Mouse (Mus musculus): ENCODE data around the gene Crtc1. TPM values are rescaled to one million over a fixed set of nuclear protein-coding genes. Genes with fewer than 3 reads are reported as not detected.

The Crtc1 gene
- 10 to 100 TPM in 1 of 2 experiments, 1 to 10 TPM in 1; 9.7 to 10.2 TPM for total RNA-seq (2023)

GRCm38 (mm10) chr8:70439055-70439847, at the start of gene Crtc1:
TSS of gene Crtc1 (minus strand) at chr8:70439579.

DNA sequence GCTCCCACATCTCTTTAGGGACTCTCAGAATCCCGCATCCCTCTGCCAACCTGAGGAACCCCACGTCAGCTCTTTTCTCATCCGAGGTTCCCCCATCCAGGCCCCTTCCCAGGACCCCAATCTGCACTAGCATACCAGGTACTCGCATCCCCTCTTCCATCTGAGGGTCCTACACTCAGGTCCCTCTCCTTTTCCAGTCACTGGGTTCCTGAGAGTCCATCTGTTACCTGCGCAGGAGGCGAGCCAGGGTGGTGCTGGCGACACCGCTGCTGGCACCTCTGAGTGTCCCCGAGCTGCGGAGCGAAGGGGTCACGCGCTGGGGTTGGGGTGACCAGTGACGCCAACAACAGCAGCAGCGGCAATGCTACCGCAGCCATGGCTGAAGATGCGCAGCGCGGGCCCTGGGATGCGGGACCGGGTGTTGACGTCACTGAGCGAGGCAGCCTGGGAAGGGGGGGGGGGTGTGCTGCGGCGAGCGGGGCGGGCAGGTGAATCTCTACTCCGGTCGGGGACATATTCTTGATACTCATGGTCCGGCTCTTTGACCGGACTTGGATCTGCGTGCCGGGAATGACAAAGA, 47.7 kb upstream of the Crtc1 start, which contains the start of gene Tmem59l:
Tmem59l (minus strand) TSS at position 418 of the 580 bp plus-strand sequence.

GRCm38 (mm10) chr8:70476333-70477268, 37.2 kb upstream of the Crtc1 start, which contains the start of gene Klhl26:
TSS of gene Klhl26 (minus strand) at chr8:70476968.

GRCm38 (mm10) chr8:70373397-70374317, 65.7 kb downstream of the Crtc1 start, which contains the start of gene Comp:
TSS of gene Comp (plus strand) at chr8:70373558.

DNA sequence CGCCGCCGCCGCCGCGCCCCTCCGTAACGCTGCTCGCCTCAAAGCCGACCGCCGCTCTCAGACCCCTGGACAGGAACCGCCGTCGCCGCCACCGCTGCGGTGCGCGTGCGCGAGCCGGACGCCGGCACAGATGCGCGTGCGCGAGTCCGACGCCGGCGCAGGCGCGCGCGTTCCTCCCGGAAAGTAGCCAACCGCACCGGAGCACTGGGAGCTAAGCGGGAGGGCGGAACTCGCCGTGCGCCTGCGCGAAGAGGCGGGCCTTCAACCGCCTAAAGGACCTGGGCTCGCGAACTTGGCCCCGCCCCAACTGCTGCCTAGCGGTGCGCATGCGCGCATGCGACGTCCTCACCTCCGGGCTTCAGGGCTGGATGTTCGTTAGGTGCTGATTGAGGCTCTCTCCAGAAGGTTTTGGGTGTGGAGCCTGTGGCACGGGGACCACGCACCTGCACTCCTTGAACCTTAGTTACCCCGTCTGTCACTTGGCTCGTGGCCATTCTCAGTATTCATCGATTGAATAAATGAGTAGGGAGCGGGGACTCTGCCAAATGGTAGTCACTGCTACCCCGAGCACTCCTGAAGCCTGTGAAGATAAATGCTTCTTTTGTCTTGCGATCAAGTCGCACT, 86.1 kb downstream of the Crtc1 start, which contains the start of gene Upf1:
Upf1 (minus strand) TSS at position 85 of the 624 bp plus-strand sequence.

Other genes starting within 250 kb of the Crtc1 start
- 1 to 10 TPM; 3.1 to 3.6 TPM for gene Slc25a42, start 227.3 kb downstream of the Crtc1 start, total RNA-seq (2023)
- gene Sugp2, start 205.4 kb downstream of the Crtc1 start, total RNA-seq (2023), result 10 to 100 TPM; 32.9 to 34.4 TPM
- gene Armc6, start 205.1 kb downstream of the Crtc1 start, total RNA-seq (2023), result 1 to 10 TPM; 3.6 to 8.7 TPM
- 10 to 100 TPM; 11.2 to 12.6 TPM for gene Homer3, start 156.8 kb downstream of the Crtc1 start, total RNA-seq (2023)
- 10 to 100 TPM; 45.8 to 47.9 TPM for gene Ddx49, start 137.1 kb downstream of the Crtc1 start, total RNA-seq (2023)
- gene Cope, start 137.1 kb downstream of the Crtc1 start, total RNA-seq (2023), result 100 to 1,000 TPM; 162 TPM
- not detected for gene Cers1, start 123.8 kb downstream of the Crtc1 start, total RNA-seq (2023)
- not detected for gene Gdf1, start 109.8 kb downstream of the Crtc1 start, total RNA-seq (2023)
- gene Upf1, start 86.3 kb downstream of the Crtc1 start, total RNA-seq (2023), result 10 to 100 TPM; 57.5 to 62.4 TPM
- 1 to 10 TPM in 1 of 2 experiments, under 1 TPM in 1; 0.97 to 2.9 TPM for gene Comp, start 66.0 kb downstream of the Crtc1 start, total RNA-seq (2023)
- gene Klhl26, start 37.4 kb upstream of the Crtc1 start, total RNA-seq (2023), result 1 to 10 TPM; 7.1 to 7.7 TPM
- gene Tmem59l, start 47.8 kb upstream of the Crtc1 start, total RNA-seq (2023), result not detected
- not detected for gene Crlf1, start 53.6 kb upstream of the Crtc1 start, total RNA-seq (2023)
- gene Rex1bd, start 67.2 kb upstream of the Crtc1 start, total RNA-seq (2023), result 10 to 100 TPM; 45.5 to 50.2 TPM
- gene Uba52, start 71.2 kb upstream of the Crtc1 start, total RNA-seq (2023), result 1,000 to 10,000 TPM; 1,782 to 1,797 TPM
- 100 to 1,000 TPM; 180 to 186 TPM for gene Fkbp8, start 88.1 kb upstream of the Crtc1 start, total RNA-seq (2023)
- 10 to 100 TPM; 72.6 to 79.4 TPM for gene Kxd1, start 88.4 kb upstream of the Crtc1 start, total RNA-seq (2023)
- 10 to 100 TPM; 38.3 to 48.7 TPM for gene Ell, start 99.9 kb upstream of the Crtc1 start, total RNA-seq (2023)
- gene Isyna1, start 154.8 kb upstream of the Crtc1 start, total RNA-seq (2023), result 10 to 100 TPM; 53.8 to 56.4 TPM
- gene Ssbp4, start 169.3 kb upstream of the Crtc1 start, total RNA-seq (2023), result 100 to 1,000 TPM; 135 to 148 TPM
- gene Lrrc25, start 176.6 kb upstream of the Crtc1 start, total RNA-seq (2023), result 100 to 1,000 TPM; 164 to 177 TPM
- gene Gdf15, start 192.9 kb upstream of the Crtc1 start, total RNA-seq (2023), result 10 to 100 TPM; 54.8 to 78.0 TPM
- 1 to 10 TPM; 7.2 to 9.8 TPM for gene Pgpep1, start 220.8 kb upstream of the Crtc1 start, total RNA-seq (2023)
- gene Lsm4, start 233.7 kb upstream of the Crtc1 start, total RNA-seq (2023), result 10 to 100 TPM; 46.0 to 54.9 TPM